In the genomic region with DNA sequence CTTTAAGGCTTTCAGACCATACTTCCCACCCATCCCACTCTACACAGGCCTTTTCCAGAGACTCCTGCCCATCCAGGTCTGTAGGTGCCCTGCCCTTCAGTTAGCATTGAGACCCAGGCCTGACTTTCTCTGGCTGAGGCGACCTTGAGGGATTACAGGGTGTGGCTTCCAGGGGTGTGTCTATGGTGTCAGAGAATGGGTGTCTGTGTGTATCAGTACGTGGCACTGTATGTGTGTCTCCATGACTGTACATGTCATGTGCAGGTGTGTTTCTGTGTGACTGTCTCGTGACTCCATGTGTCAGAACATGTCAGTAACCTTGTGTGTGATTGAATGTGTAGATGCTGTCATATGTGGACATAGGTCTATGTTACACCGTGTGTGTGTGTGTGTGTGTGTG, we compare ENCODE assay signal across 38 mouse cellular contexts. TPM values are rescaled to one million over a fixed set of nuclear protein-coding genes. Genes with fewer than 3 reads are reported as not detected.
A peak's percentile ranks its signal among the peaks of the same experiment; 100 is the strongest.
DNase-seq lines count a peak whose midpoint lies in the region; ATAC-seq and TF ChIP-seq lines count a peak whose summit lies in the region.
"Had no signal": no experiment of that assay in that cellular context is flagged by ENCODE, and none has a peak within 500 bp of the region (broad histone marks: within the 10 kb centered on the region; RNA-seq: fewer than 3 reads in every experiment).

No protein-coding gene starts in this region.

- 81% methylated on average over 4 of the region's 4 CpGs for WGBS in midbrain, embryonic 11.5 days
- 87% methylated on average over 4 of the region's 4 CpGs for WGBS in midbrain, embryonic 10.5 days
- WGBS in intestine, postnatal 0 days, result 70% methylated on average over 4 of the region's 4 CpGs
- 79% methylated on average over 4 of the region's 4 CpGs for WGBS in forebrain, embryonic 11.5 days

- no peaks in the 10 kb centered on the region for H3K27me3 ChIP-seq in midbrain, embryonic 11.5 days (ENCODE audit: control insufficient read depth, insufficient read depth, low read length)
- no peaks in the 10 kb centered on the region; the same call in 1 of the 2 replicates for H3K27me3 ChIP-seq in midbrain, embryonic 10.5 days (ENCODE audit: low read depth, poor library complexity, severe bottlenecking)
- no peaks in the 10 kb centered on the region for H3K27me3 ChIP-seq in intestine, postnatal 0 days (replicated peaks; ENCODE audit: control insufficient read depth, insufficient read depth, low read length)
- H3K27me3 ChIP-seq in forebrain, embryonic 11.5 days (ENCODE audit: control insufficient read depth, insufficient read depth, low read length), result no peaks in the 10 kb centered on the region
- H3K27me3 ChIP-seq: embryonic facial prominence, embryonic 13.5 days; hindbrain, embryonic 15.5 days; lung, embryonic 15.5 days; neural tube, embryonic 12.5 days had no signal

- H3K4me2 ChIP-seq in midbrain, embryonic 11.5 days, result no peak overlapping the region
- no peak overlapping the region for H3K4me2 ChIP-seq in intestine, postnatal 0 days (replicated peaks; ENCODE audit: low read depth)
- no peak overlapping the region for H3K4me2 ChIP-seq in forebrain, embryonic 11.5 days (ENCODE audit: low read depth, low read length, severe bottlenecking)
- H3K4me2 ChIP-seq: embryonic facial prominence, embryonic 13.5 days; hindbrain, embryonic 15.5 days; lung, embryonic 15.5 days; neural tube, embryonic 12.5 days had no signal

- no peaks in the 10 kb centered on the region for H3K4me1 ChIP-seq in midbrain, embryonic 11.5 days (ENCODE audit: control insufficient read depth, insufficient read depth, low read length)
- no peaks in the 10 kb centered on the region for H3K4me1 ChIP-seq in midbrain, embryonic 10.5 days
- no peaks in the 10 kb centered on the region for H3K4me1 ChIP-seq in intestine, postnatal 0 days (replicated peaks; ENCODE audit: control insufficient read depth, insufficient read depth, low read length)
- no peaks in the 10 kb centered on the region for H3K4me1 ChIP-seq in forebrain, embryonic 11.5 days (replicated peaks; ENCODE audit: control insufficient read depth, insufficient read depth, low read length)
- H3K4me1 ChIP-seq: embryonic facial prominence, embryonic 13.5 days; hindbrain, embryonic 10.5 days; hindbrain, embryonic 15.5 days; lung, embryonic 15.5 days had no signal

- intact Hi-C loops in left cerebral cortex, adult 2 months (cut with DNase I), result no loop called here

- no peak for ATAC-seq in midbrain, embryonic 11.5 days (ENCODE audit: low FRiP score)
- 0 out of 2 replicates have a peak, but pooled peaks have one; percentile 2 for ATAC-seq in intestine, postnatal 0 days
- ATAC-seq in forebrain, embryonic 11.5 days (replicated peaks; ENCODE audit: low FRiP score), result no peak
- ATAC-seq: forebrain, embryonic 16.5 days; inflammation-experienced regulatory T-cells, adult 6 months; midbrain, embryonic 16.5 days had no signal

- no peak for TF ChIP-seq CTCF in intestine, postnatal 0 days (IDR thresholded peaks at IDR 0.05; ENCODE audit: low read depth)
- no peak for TF ChIP-seq CTCF in left cerebral cortex, adult 2 months (IDR thresholded peaks at IDR 0.05)

- DNase-seq in midbrain, embryonic 11.5 days (ENCODE audit: low spot score, missing footprints), result peak; percentile 2
- DNase-seq in midbrain, embryonic 10.5 days (ENCODE audit: low spot score), result no peak
- peak; percentile 23 for DNase-seq in R1 (ENCODE audit: low read depth, low spot score)
- no peak for DNase-seq in left cerebral cortex, adult 2 months (ENCODE audit: extremely low spot score in 1 of 2, low spot score in 2 of 2)
- DNase-seq in forebrain, embryonic 11.5 days (ENCODE audit: low spot score), result no peak
- no peak for DNase-seq in adrenal gland, postnatal 10 days
- DNase-seq: adrenal gland, postnatal 25 days; cerebellum, adult 11-12 months; cerebellum, adult 9-11 months; heart, adult 2 months; heart, postnatal 14 days; kidney, adult 8-10 months; kidney, postnatal 10 days; layer of hippocampus, postnatal 36 days; lung, postnatal 36 days; right cerebral cortex, postnatal 4 days; thymus, adult 2 months; thymus, postnatal 36 days had no signal

- no peak overlapping the region for H3K9ac ChIP-seq in midbrain, embryonic 11.5 days (ENCODE audit: low read length)
- H3K9ac ChIP-seq in intestine, postnatal 0 days (ENCODE audit: low read depth, low read length), result no peak overlapping the region
- no peak overlapping the region for H3K9ac ChIP-seq in forebrain, embryonic 11.5 days (ENCODE audit: low read length)
- H3K9ac ChIP-seq: embryonic facial prominence, embryonic 13.5 days; hindbrain, embryonic 15.5 days; lung, embryonic 15.5 days; neural tube, embryonic 12.5 days had no signal

- H3K4me3 ChIP-seq in midbrain, embryonic 11.5 days (ENCODE audit: low read depth, low read length), result no peak overlapping the region
- no peak overlapping the region for H3K4me3 ChIP-seq in midbrain, embryonic 10.5 days
- no peak overlapping the region for H3K4me3 ChIP-seq in intestine, postnatal 0 days (ENCODE audit: low read depth, low read length)
- H3K4me3 ChIP-seq in left cerebral cortex, adult 2 months, result no peak overlapping the region
- no peak overlapping the region for H3K4me3 ChIP-seq in forebrain, embryonic 11.5 days (ENCODE audit: low read depth, low read length)
- H3K4me3 ChIP-seq: embryonic facial prominence, embryonic 13.5 days; forebrain, embryonic 10.5 days; heart, adult 2 months; hindbrain, embryonic 10.5 days; hindbrain, embryonic 15.5 days; lung, embryonic 15.5 days; myocyte; neural tube, embryonic 12.5 days had no signal

- no peaks in the 10 kb centered on the region for H3K36me3 ChIP-seq in midbrain, embryonic 11.5 days (ENCODE audit: control insufficient read depth, insufficient read depth, low read length)
- H3K36me3 ChIP-seq in midbrain, embryonic 10.5 days, result no peaks in the 10 kb centered on the region
- no peaks in the 10 kb centered on the region for H3K36me3 ChIP-seq in intestine, postnatal 0 days (ENCODE audit: control insufficient read depth, insufficient read depth)
- no peaks in the 10 kb centered on the region for H3K36me3 ChIP-seq in forebrain, embryonic 11.5 days (ENCODE audit: control insufficient read depth, insufficient read depth, low read length)
- H3K36me3 ChIP-seq: embryonic facial prominence, embryonic 13.5 days; forebrain, embryonic 10.5 days; hindbrain, embryonic 10.5 days; hindbrain, embryonic 15.5 days; lung, embryonic 15.5 days; neural tube, embryonic 12.5 days had no signal

- H3K27ac ChIP-seq in midbrain, embryonic 11.5 days (ENCODE audit: low read depth, low read length), result no peak overlapping the region
- H3K27ac ChIP-seq in midbrain, embryonic 10.5 days (replicated peaks), result no peak overlapping the region
- H3K27ac ChIP-seq in intestine, postnatal 0 days (ENCODE audit: low read depth, low read length), result 0 out of 2 replicates have a peak overlapping the region, but pooled peaks have one; percentile 57
- H3K27ac ChIP-seq in left cerebral cortex, adult 2 months, result no peak overlapping the region
- no peak overlapping the region for H3K27ac ChIP-seq in forebrain, embryonic 11.5 days (ENCODE audit: low read depth, low read length)
- H3K27ac ChIP-seq: embryonic facial prominence, embryonic 13.5 days; forebrain, embryonic 10.5 days; heart, adult 2 months; hindbrain, embryonic 10.5 days; hindbrain, embryonic 15.5 days; lung, embryonic 15.5 days; neural tube, embryonic 12.5 days had no signal

- H3K9me3 ChIP-seq in midbrain, embryonic 11.5 days (ENCODE audit: control insufficient read depth, low read length), result no peaks in the 10 kb centered on the region
- H3K9me3 ChIP-seq in midbrain, embryonic 10.5 days (replicated peaks), result no peaks in the 10 kb centered on the region
- H3K9me3 ChIP-seq in intestine, postnatal 0 days (ENCODE audit: control insufficient read depth), result no peaks in the 10 kb centered on the region
- H3K9me3 ChIP-seq in forebrain, embryonic 11.5 days (ENCODE audit: control insufficient read depth, low read length), result no peaks in the 10 kb centered on the region
- H3K9me3 ChIP-seq: embryonic facial prominence, embryonic 13.5 days; forebrain, embryonic 10.5 days; hindbrain, embryonic 10.5 days; hindbrain, embryonic 15.5 days; lung, embryonic 15.5 days; neural tube, embryonic 12.5 days had no signal

RNA-seq across cellular contexts. Expression of gene Pga5, which starts 6.6 kb away (rescaled TPM):
- not detected in 2 replicates for polyA plus RNA-seq in midbrain, embryonic 11.5 days (2014; fragmentation: Nextera tagmentation; extraction: Ambion mirVana)
- not detected in 2 replicates for polyA plus RNA-seq in midbrain, embryonic 10.5 days (2016; fragmentation: Nextera tagmentation; extraction: Ambion mirVana)
- polyA plus RNA-seq in intestine, postnatal 0 days (2015; fragmentation: Nextera tagmentation; extraction: Ambion mirVana), result 5.0 and 24.6 TPM in 2 replicates
- total RNA-seq in left cerebral cortex, adult 2 months (2021), result not detected
- not detected in 2 replicates for polyA plus RNA-seq in forebrain, embryonic 11.5 days (2014; fragmentation: Nextera tagmentation; extraction: Ambion mirVana)
- total RNA-seq in adrenal gland, postnatal 10 days (2021), result not detected
- total RNA-seq: adrenal gland, postnatal 25 days; common myeloid progenitor, adult 5-6 weeks; gastrocnemius, adult 8-10 months; gastrocnemius, postnatal 4 days; heart, adult 2 months; heart, postnatal 14 days; layer of hippocampus, postnatal 36 days; left cerebral cortex, postnatal 10 days; liver, adult 2 months; megakaryocyte, adult 5-6 weeks had no signal
- polyA plus RNA-seq: embryonic facial prominence, embryonic 13.5 days; forebrain, embryonic 10.5 days; forebrain, embryonic 16.5 days; heart, adult 2 months; heart, embryonic 14.5 days; hindbrain, embryonic 10.5 days; hindbrain, embryonic 15.5 days; inflammation-experienced regulatory T-cells, adult 6 months; limb, embryonic 11.5 days; liver, adult 2 months; lung, embryonic 15.5 days; midbrain, embryonic 16.5 days; neural tube, embryonic 12.5 days; spleen, adult 2 months had no signal

RNA-seq across cellular contexts. Expression of gene Vps37c, which starts 17.2 kb away (rescaled TPM):
- 23.1 and 26.0 TPM in 2 replicates for polyA plus RNA-seq in midbrain, embryonic 11.5 days (2014; fragmentation: Nextera tagmentation; extraction: Ambion mirVana)
- polyA plus RNA-seq in midbrain, embryonic 10.5 days (2016; fragmentation: Nextera tagmentation; extraction: Ambion mirVana), result 33.8 and 36.0 TPM in 2 replicates
- polyA plus RNA-seq in intestine, postnatal 0 days (2015; fragmentation: Nextera tagmentation; extraction: Ambion mirVana), result 31.3 and 32.2 TPM in 2 replicates
- 10 to 100 TPM; 21.6 to 24.4 TPM for total RNA-seq in left cerebral cortex, adult 2 months (2021)
- polyA plus RNA-seq in forebrain, embryonic 11.5 days (2014; fragmentation: Nextera tagmentation; extraction: Ambion mirVana), result 32.1 and 33.4 TPM in 2 replicates
- total RNA-seq in adrenal gland, postnatal 10 days (2021), result 10 to 100 TPM; 18.9 to 21.5 TPM

RNA-seq across cellular contexts. Expression of gene Vwce, which starts 37.3 kb away (rescaled TPM):
- polyA plus RNA-seq in midbrain, embryonic 11.5 days (2014; fragmentation: Nextera tagmentation; extraction: Ambion mirVana), result 0.18 and 0.36 TPM in 2 replicates
- 0.65 and 0.95 TPM in 2 replicates for polyA plus RNA-seq in midbrain, embryonic 10.5 days (2016; fragmentation: Nextera tagmentation; extraction: Ambion mirVana)
- polyA plus RNA-seq in intestine, postnatal 0 days (2015; fragmentation: Nextera tagmentation; extraction: Ambion mirVana), result 7.1 and 8.4 TPM in 2 replicates
- under 1 TPM; 0.43 to 0.65 TPM for total RNA-seq in left cerebral cortex, adult 2 months (2021)
- 0.47 and 0.49 TPM in 2 replicates for polyA plus RNA-seq in forebrain, embryonic 11.5 days (2014; fragmentation: Nextera tagmentation; extraction: Ambion mirVana)
- 1 to 10 TPM; 1.9 to 3.2 TPM for total RNA-seq in adrenal gland, postnatal 10 days (2021)
- total RNA-seq: common myeloid progenitor, adult 5-6 weeks; gastrocnemius, adult 8-10 months; heart, adult 2 months; megakaryocyte, adult 5-6 weeks had no signal
- polyA plus RNA-seq: heart, adult 2 months had no signal

Comparison
In these comparisons a context has a peak if more than half of its experiments do, and no peak if none do; other contexts are left out.
1. DNase-seq: peak in midbrain, embryonic 11.5 days (single experiment) and R1 (single experiment); none in midbrain, embryonic 10.5 days (single experiment), left cerebral cortex, adult 2 months (0 of 2), forebrain, embryonic 11.5 days (single experiment) and adrenal gland, postnatal 10 days (single experiment).